ENCODE assay signal across 9 mouse cellular contexts in genomic region chr8:91802401-91803322, GRCm38 (mm10). TPM values are rescaled to one million over a fixed set of nuclear protein-coding genes. Genes with fewer than 3 reads are reported as not detected.
DNase-seq lines count a peak whose midpoint lies in the region; ATAC-seq and TF ChIP-seq lines count a peak whose summit lies in the region.
"Had no signal": no experiment of that assay in that cellular context is flagged by ENCODE, and none has a peak within 500 bp of the region (broad histone marks: within the 10 kb centered on the region; RNA-seq: fewer than 3 reads in every experiment).

No protein-coding gene starts in this region.

- no peak overlapping the region for H3K9ac ChIP-seq in forebrain, embryonic 14.5 days (ENCODE audit: low read length)
- H3K9ac ChIP-seq in limb, embryonic 12.5 days (replicated peaks), result no peak overlapping the region
- peak overlapping the region; percentile 91 for H3K9ac ChIP-seq in neural tube, embryonic 11.5 days (ENCODE audit: low read length)

- H3K4me1 ChIP-seq in forebrain, embryonic 14.5 days (ENCODE audit: control insufficient read depth, insufficient read depth, low read length), result peaks cover 10% of the 10 kb centered on the region
- peaks cover 66% of the 10 kb centered on the region for H3K4me1 ChIP-seq in limb, embryonic 12.5 days (replicated peaks)
- peaks cover 54% of the 10 kb centered on the region for H3K4me1 ChIP-seq in neural tube, embryonic 11.5 days (ENCODE audit: control insufficient read depth, insufficient read depth, low read length)

- peak overlapping the region; percentile 76 for H3K4me2 ChIP-seq in forebrain, embryonic 14.5 days (ENCODE audit: low read length)
- peak overlapping the region; percentile 75 for H3K4me2 ChIP-seq in limb, embryonic 12.5 days
- peak overlapping the region; percentile 78 for H3K4me2 ChIP-seq in neural tube, embryonic 11.5 days (ENCODE audit: low read depth)

- H3K36me3 ChIP-seq in forebrain, embryonic 14.5 days (ENCODE audit: control insufficient read depth, insufficient read depth, low read length), result no peaks in the 10 kb centered on the region
- no peaks in the 10 kb centered on the region for H3K36me3 ChIP-seq in limb, embryonic 12.5 days
- no peaks in the 10 kb centered on the region for H3K36me3 ChIP-seq in neural tube, embryonic 11.5 days (ENCODE audit: control insufficient read depth, insufficient read depth, low read length)

- no peak overlapping the region; the same call in 1 of the 2 replicates for H3K27ac ChIP-seq in gastrocnemius, adult 2 months
- no peak overlapping the region for H3K27ac ChIP-seq in forebrain, embryonic 14.5 days (ENCODE audit: low read depth, low read length)
- H3K27ac ChIP-seq in limb, embryonic 12.5 days, result no peak overlapping the region
- no peak overlapping the region for H3K27ac ChIP-seq in neural tube, embryonic 11.5 days (ENCODE audit: low read depth, low read length)

- WGBS in forebrain, embryonic 14.5 days, result under 1% methylated on average over 29 of the region's 29 CpGs
- 2% methylated on average over 29 of the region's 29 CpGs for WGBS in limb, embryonic 12.5 days
- WGBS in neural tube, embryonic 11.5 days, result under 1% methylated on average over 29 of the region's 29 CpGs

- H3K9me3 ChIP-seq in forebrain, embryonic 14.5 days (replicated peaks; ENCODE audit: control insufficient read depth, low read length), result no peaks in the 10 kb centered on the region
- no peaks in the 10 kb centered on the region for H3K9me3 ChIP-seq in limb, embryonic 12.5 days
- H3K9me3 ChIP-seq in neural tube, embryonic 11.5 days (ENCODE audit: control insufficient read depth, low read length), result no peaks in the 10 kb centered on the region

- ATAC-seq in forebrain, embryonic 14.5 days, result no peak
- ATAC-seq in limb, embryonic 12.5 days (ENCODE audit: insufficient number of reproducible peaks, insufficient read depth, low FRiP score, low TSS enrichment, low read depth), result no peak
- ATAC-seq in neural tube, embryonic 11.5 days (ENCODE audit: insufficient read depth, low FRiP score, low TSS enrichment), result no peak

- peaks cover 91% of the 10 kb centered on the region for H3K27me3 ChIP-seq in forebrain, embryonic 14.5 days (replicated peaks; ENCODE audit: control insufficient read depth, insufficient read depth, low read length)
- peaks cover 100% of the 10 kb centered on the region for H3K27me3 ChIP-seq in limb, embryonic 12.5 days
- peaks cover 30% of the 10 kb centered on the region for H3K27me3 ChIP-seq in neural tube, embryonic 11.5 days (ENCODE audit: control insufficient read depth, insufficient read depth, low read length)

- intact Hi-C loops in gastrocnemius, adult 2 months (cut with DNase I), result no loop called here

- no peak for TF ChIP-seq CTCF in gastrocnemius, adult 2 months (IDR thresholded peaks at IDR 0.05)

- H3K4me3 ChIP-seq in gastrocnemius, adult 2 months, result peak overlapping the region; percentile 73
- peak overlapping the region; percentile 40; the same call in 1 of the 2 replicates for H3K4me3 ChIP-seq in forebrain, embryonic 14.5 days (ENCODE audit: low read depth, low read length)
- peak overlapping the region; percentile 52 for H3K4me3 ChIP-seq in limb, embryonic 12.5 days (replicated peaks)
- H3K4me3 ChIP-seq in neural tube, embryonic 11.5 days (ENCODE audit: low read depth, low read length), result peak overlapping the region; percentile 88

- no peak for DNase-seq in gastrocnemius, adult 2 months
- no peak for DNase-seq in gastrocnemius, postnatal 4 days (ENCODE audit: low spot score in 2 of 2)
- DNase-seq in forebrain, embryonic 14.5 days (ENCODE audit: low spot score), result peak; percentile 20
- peak; percentile 57 for DNase-seq in neural tube, embryonic 11.5 days (ENCODE audit: low spot score)
- DNase-seq in frontal cortex, postnatal 14 days (ENCODE audit: low spot score in 2 of 2), result no peak
- no peak for DNase-seq in adrenal gland, postnatal 25 days
- DNase-seq in cerebellum, adult 8-10 months, result no peak

RNA-seq across cellular contexts. Expression of gene Irx3, which starts 0.8 kb away (rescaled TPM):
- total RNA-seq in gastrocnemius, adult 2 months (2021), result 1 to 10 TPM; 1.4 to 4.2 TPM
- 1 to 10 TPM in 1 of 2 experiments, under 1 TPM in 1; 0.74 to 1.1 TPM for total RNA-seq in gastrocnemius, postnatal 4 days (2021)
- polyA plus RNA-seq in forebrain, embryonic 14.5 days (2014; fragmentation: Nextera tagmentation; extraction: Ambion mirVana), result 1.4 and 1.5 TPM in 2 replicates
- 8.9 and 11.0 TPM in 2 replicates for polyA plus RNA-seq in limb, embryonic 12.5 days (2016; fragmentation: Nextera tagmentation; extraction: Ambion mirVana)
- polyA plus RNA-seq in neural tube, embryonic 11.5 days (2014; fragmentation: Nextera tagmentation; extraction: Ambion mirVana), result 16.1 and 19.8 TPM in 2 replicates
- 9.2 and 10.8 TPM in 2 replicates for total RNA-seq in adrenal gland, postnatal 25 days (2021)
- total RNA-seq: common myeloid progenitor, adult 5-6 weeks had no signal

Comparison
In these comparisons a context has a peak if more than half of its experiments do, and no peak if none do; other contexts are left out.
1. DNase-seq: peak in forebrain, embryonic 14.5 days (single experiment) and neural tube, embryonic 11.5 days (single experiment); none in gastrocnemius, adult 2 months (single experiment), gastrocnemius, postnatal 4 days (0 of 2), frontal cortex, postnatal 14 days (0 of 2), adrenal gland, postnatal 25 days (single experiment) and cerebellum, adult 8-10 months (single experiment).
2. Peak in every context shown above with its lines, with median percentiles within 50 percentile points of each other: H3K4me3 ChIP-seq and H3K4me2 ChIP-seq.